Mouse (Mus musculus) cerebellum, postnatal 25 days (tissue): ENCODE data around the gene Ttll8.

Source experiments
- DNase-seq, 2 experiments: peaks; one replicate each; pipeline ENCODE4 v3.0.0; 2021; ENCODE audit warnings: mixed read lengths in 2 of 2

Gene Ttll8

DNA sequence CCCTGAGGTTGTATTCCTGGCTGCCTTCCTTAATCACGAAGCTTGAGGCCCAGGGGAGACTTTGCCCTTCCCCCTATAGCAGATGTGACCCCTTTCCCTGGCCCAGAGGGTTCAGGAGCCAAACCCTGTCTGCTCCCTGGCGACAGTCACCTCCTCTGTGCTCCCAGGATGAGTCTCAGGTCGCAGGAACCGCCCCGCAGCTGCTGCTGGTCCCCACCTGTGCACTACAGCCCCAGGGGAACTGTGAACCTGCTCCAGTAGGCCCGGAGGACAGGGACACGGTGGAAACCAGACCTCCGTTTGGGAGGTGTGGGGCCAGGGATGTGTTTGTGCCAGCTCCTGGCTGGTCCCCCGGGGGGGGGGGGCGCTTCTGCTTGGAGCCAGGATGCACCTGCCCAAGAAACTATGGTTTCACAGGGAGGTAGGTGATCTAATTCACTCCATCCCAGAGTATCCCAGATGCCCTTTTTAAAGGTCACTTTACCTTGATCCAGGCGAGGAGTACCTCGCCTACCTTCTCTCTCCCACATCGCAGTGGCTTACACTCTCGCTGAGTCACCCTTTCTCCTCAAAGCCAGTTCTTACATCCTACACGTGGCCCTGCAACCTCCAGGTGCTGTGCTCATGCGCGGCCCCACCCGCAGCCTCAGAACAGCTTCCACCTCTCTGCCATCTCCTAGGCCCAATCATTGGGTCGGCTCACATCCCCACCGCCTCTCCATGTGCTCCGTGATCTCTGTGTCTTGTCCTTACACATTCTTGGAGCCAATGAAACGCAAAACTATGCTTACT lies 72.8 kb downstream of the Ttll8 start:
- no peak for DNase-seq

DNA sequence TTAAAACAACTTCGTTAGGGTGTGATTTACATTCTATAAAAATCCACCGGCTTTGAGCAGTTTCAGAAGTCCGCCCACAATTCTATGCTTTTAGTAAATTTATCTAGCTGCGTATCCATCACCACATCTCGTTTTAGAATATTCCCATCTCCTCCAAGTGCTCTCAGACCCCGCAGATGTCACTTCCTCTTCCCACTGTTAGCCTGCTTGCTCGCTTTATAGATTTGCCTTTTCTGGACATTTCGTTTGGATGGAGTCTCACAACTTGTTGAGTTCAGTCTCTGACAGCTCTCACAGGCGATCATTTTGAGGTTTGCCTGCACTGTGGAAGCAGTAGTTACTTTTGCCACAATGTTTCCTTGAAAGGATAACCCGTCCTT lies 77.2 kb downstream of the Ttll8 start:
- no peak for DNase-seq

DNA sequence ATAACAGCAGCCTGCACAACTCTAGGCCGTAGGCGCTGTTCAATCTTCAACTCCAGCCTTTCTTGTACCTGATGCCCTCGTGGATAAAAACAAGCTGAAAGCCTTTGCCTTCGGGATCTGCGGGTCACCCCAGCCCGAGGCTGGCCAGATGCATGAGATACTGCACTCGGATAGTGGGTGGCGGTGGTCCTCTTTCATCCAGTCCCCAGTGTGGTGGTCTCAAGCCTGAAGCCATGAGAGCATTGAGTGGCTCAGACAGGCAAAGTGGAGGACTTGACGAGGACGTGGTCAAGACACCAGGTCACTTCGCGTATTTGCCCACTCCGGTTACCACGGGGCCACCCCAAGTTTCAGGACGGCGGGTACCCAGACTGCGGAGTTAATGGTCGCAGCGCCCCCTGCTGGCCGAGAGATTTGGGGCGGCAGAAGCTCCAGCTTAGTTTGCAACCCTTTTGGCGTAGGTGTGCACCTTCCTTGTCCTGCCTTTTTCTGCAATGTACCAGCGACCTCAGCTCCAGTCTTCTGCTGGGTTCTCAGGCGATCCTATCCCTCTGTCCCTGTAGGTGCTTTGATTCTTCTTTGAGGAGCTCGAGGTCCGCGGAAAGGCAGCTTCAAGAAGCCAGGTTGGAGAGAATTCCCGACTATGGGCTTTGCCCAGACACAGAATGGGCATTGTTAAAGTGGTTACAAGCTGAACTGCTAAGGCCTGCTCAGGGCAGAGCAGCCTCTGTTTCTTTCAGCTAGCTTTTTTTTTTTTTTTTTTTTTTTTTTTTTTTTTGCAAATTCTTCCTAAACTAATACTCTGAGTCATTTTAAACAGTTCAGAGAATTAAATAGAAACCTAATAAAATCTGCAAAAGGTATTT lies 77.8 kb downstream of the Ttll8 start:
- DNase-seq, result peak; percentile 90 to 93

DNA sequence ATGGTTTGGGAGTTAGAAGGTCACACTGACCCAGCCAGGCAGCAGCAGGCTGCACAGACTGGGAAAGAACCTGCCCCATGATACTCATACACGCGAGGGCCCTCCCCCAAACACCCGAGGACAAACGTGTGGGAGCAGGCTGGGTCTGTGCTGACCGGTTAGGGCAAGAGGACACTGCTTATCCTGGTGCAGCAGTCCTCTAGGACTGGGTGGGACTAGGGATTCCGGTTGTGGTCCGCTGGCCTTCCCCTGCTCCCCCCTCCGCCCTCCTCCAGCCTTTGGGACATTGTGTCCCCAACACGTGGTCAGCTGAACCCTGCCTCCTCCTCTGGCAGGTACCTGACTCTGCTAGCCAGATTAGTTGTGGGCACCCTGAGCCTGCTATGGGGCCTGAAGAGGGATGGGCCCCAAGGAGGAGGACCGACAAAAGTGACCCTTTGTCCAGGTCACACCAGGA lies 78.6 kb downstream of the Ttll8 start:
- DNase-seq, result no peak

DNA sequence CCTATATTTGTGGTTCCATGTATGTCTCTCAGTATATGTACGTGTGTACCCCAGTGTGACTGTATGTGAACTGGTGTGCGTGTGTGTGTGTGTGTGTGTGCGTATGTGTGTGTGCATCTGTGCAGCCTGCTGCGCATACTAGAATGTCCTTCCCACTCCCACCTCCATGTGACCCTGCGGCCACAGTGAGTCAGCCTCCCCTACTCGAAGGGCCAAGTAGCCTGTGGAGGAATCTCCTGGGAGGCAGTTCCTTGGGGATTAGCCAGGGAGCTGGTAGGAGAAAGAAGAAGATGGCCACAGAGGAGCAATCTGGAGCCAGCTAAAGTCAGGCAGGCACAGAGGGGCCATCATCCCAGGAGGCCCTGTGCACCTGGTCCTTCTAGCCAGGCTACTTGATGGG lies 79.7 kb downstream of the Ttll8 start:
- DNase-seq, result no peak

DNA sequence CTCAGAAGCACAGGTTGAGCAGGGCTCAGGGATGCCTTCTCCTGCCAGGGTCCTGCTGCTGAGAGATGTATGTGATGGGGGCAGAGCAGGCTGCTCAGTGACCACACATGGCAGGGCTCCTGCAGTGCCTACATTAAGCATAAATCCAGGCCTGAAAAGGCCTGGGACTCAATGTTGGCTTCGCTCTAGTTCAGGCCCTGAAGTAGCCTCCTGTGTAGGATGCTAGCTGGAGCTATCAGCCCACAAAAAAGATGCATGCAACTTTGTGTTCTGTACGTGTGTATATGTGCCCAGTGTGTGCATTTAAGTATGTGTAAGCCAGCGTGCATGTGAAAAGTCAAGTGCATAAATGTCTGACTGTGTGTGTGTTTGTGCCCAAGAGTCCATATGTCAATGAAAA lies 80.2 kb downstream of the Ttll8 start:
- no peak for DNase-seq

DNA sequence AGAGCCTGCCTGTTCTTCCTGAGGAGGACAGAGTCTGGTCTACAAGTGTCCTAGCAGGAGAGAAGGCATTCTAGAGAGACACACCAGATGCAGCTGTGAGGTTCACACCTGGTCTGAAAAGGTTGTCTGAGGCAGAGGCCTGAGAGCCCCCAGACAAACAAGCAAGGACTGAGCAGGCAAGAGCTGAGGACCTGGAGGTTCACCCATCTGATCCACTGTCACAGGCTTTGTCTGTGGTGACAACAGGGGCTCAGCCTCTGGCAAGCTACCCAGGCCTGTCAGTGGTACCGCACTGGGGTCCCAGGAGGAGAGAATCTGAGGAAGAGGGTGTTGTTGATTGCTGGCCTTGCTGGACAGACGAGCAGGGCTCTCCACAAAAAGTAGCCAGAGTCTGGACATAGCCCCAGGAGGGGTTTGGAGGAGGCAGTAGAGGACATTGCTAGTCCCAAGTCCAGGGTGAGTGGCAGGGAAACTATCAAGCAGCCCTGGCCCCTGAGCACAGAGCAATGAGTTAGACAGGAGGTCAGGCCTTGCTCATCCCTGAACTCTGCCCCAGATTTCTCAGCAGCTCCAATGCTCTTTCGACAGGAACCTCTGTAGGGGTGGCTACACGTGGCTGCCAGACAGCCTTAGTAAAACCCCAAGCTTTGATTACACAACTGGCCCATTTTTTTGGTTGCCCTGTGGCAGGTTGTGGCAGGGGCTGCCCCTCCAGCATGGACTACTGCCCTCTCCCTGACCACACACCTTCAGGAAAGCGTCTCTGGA lies 83.6 kb downstream of the Ttll8 start:
- no peak for DNase-seq

DNA sequence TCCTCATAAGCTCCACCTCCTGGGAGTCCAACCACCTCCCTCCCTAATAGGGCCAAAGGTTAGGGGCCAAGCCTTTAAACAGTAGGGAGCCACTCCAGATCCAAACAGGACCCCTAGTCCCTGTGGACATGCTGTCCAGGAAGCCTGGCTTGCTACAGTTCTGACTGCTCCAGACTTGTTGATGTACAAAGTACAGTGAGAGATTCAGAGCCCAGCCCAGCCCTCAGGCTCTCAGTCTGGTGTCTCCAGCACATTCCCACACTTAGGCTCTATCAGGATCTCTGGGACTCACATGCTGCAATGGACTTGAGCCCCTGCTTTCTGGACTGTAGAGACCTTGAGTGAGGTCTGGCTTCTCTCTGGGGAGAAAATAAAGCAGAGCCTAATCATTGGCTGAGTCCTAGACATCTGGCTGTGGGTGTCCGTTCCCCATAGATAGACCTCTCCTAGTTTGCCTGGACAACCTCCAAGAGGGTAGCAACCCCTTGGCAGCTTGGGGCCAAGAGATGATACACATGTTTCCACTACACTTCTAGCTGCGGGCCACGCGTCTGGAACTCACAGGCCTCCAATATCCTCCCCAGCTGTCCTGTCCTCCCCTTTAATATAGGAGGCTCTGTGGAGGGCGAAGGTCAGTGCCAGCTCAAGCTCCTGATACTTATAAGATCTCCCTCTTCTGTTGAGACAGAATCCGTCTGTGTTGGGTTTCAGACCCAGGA lies 86.0 kb downstream of the Ttll8 start:
- DNase-seq, result peak in 1 of 2 experiments; percentile 11

DNA sequence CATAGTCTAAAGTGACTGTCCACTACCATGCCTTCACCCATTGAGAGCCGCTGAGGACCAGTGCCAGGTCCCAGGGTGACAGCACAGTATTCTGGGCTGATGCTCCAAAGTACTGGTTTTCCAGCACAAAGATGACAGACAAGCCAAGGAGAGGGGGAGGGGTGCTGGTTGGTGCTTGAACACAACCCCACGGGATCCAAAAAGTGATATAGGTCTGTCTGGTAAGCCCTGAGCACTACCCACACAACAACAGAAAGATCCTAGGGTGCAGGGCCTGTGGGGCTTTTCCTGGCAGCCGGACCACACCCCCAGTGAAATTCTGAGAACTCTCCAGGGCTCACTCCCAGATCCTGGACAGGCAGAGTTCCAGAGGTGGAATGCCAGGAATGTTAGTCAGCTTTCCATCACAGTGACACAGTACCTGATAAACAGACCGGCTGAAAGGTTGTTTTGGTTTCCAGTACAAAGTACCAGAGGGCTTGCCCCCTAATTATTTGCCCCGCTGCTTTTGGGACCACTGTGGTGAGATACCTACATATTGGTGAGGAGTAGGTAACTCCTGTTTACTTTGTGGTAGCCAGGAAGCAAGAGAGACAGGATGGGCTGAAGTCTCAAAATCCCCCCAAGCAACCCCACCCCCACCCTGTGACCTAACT lies 86.7 kb downstream of the Ttll8 start:
- DNase-seq, result peak in 1 of 2 experiments; percentile 25

DNA sequence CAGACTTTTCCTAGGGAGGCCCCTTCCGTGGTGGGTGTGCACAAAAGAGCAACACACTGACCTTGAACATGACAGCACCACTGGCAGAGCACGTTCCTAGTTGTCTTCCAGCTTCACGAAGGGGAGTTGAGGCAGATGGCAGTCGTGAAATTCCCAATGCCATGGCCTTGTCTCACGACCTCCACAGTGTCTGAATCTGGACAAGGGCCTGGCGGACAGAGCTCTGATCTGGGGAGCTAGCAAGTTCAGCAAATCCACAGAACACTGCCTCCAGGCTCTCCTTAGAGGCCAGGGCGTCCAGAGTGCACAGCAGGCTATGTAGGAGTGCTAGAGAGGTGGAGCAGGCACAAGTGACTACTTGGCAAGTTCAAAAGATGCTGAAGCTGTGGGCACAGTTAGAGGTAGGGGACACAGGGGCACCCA lies 87.3 kb downstream of the Ttll8 start:
- DNase-seq, result no peak

DNA sequence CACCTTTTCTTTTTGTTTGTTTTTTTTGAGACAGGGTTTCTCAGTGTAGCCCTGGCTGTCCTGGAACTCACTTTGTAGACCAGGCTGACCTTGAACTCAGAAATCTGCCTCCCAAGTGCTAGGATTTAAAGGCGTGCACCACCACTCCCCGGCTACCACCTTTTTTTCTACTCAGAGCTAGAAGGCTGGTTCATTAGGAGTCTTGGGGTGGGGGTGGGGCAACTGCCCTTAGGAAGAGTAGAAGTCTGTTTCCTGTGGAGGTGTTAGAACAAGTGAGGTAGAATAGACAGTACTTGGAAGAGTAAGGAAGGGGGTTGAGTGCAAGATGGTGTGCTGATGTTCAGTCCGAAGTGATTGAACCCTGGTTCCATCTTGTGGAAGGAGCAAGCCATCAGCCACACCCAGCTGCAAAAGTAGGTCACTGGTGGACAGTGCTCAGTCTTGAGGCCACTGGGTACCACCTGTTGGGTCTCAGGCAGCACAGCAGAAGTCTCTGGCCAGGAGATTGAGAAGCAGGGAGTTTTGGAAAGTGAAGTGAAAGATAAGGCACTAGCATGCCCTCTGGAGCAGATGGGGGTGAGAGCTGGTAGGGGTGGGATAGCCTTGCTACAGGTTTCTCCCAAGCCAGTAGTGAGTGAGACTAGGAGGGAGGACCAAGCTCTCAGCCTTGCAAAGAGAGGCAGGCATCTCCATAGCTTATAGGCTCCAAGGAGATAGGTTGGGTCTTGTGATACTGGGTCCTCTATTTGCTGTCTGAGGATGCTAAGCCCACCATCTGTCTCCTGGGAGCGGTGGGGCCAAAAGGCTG lies 88.1 kb downstream of the Ttll8 start:
- no peak for DNase-seq

DNA sequence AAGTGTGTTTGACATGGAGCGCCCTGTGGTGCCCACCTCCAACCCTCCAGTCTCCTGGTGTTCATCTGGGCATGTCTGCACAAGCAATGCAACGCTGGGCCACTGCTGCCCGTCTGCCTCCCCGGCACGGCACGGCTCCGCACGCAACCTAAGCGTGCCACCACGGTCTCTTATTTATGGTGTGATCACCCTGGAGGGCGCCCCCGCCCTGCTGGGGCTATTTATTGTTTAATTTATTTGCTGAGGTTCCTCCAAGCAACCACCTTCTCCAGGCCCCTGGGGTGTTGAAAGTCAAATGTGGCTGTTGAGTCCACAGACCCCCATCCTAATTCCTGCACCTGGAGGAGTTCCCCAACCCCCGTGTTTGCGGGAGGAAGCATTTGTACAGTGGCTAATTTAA lies 89.2 kb downstream of the Ttll8 start:
- DNase-seq, result peak in 1 of 2 experiments; percentile 42

DNA sequence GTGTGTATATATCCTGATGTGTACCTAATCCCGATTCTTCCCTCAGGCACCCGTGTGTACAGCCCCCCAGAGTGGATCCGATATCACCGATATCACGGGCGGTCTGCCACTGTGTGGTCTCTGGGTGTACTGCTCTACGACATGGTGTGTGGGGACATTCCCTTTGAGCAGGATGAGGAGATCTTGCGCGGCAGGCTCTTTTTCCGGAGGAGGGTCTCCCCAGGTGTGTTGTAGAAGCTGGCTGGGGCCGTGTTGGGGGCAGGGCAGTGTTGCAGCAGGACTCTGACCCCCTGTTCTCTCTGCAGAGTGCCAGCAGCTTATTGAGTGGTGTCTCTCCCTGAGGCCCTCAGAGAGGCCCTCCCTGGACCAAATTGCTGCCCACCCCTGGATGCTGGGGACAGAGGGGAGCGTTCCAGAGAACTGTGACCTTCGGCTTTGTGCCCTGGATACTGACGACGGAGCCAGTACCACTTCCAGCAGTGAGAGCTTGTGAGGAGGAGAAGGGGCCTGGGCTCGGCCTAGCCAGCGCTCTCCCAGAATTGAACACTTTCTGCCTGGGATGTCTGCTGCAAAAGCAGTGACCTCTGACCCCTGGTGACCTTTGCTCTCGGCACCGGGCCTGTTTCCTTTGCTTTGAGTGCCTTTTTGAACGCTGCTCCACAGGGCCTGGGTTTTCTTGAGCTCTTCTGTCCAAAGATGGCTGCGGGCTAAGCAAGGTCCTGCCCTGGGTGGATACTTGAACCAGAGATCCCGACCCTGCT lies 89.8 kb downstream of the Ttll8 start:
- DNase-seq, result peak; percentile 44 to 57

DNA sequence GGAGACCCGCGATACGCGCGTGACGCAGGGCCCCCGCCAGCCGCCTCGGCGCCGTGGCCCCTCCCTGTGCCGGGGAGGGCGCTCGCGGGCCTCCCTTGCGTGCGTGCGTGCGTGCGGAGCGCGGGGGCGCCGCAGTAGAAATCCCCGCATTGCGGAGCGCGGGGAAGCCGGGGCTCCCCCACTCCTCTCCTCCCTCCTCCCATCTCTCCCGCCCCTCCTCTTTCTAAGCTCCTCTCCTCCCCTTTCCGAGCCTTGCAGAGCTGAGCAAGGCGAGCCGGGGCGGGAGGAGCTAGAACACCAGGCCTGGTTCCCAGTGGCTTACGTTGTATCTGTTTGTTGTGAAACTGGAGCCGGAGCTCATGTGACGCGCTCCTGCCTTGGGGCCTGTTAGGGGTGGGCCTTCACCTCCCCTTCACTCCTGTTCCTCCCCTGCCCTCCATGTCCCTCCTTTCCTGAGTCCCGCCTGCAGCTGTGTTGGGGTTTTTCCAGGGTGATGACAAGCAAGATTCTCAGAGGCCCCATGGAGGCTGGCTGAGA lies 90.5 kb downstream of the Ttll8 start:
- DNase-seq, result peak in 1 of 2 experiments; percentile 92

DNA sequence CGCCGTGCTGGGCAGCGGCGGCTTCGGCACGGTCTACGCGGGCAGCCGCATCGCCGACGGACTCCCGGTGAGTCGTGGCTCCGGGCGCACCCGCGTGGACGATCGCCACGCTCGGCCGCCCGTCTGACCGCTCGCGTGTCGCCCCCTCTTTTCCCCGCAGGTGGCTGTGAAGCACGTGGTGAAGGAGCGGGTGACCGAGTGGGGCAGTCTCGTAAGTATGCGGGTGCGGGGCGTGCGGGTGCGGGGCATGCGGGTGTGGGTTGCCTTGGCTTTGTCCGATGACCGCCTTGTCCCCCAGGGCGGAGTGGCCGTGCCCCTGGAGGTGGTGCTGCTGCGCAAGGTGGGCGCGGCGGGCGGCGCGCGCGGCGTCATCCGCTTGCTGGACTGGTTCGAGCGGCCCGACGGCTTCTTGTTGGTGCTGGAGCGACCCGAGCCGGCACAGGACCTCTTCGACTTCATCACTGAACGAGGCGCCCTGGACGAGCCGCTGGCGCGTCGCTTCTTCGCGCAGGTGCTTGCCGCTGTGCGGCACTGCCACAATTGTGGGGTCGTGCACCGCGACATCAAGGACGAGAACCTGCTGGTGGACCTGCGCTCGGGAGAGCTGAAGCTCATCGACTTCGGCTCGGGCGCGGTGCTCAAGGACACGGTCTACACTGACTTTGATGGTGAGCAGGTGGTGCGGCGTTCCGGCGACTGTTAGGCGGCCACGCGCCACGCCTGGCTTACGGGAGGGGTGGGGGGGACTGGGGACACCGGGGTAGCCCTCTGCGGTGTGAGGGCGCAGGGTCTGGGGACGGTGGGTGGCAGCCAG lies 91.1 kb downstream of the Ttll8 start:
- DNase-seq, result peak; percentile 76 to 88

DNA sequence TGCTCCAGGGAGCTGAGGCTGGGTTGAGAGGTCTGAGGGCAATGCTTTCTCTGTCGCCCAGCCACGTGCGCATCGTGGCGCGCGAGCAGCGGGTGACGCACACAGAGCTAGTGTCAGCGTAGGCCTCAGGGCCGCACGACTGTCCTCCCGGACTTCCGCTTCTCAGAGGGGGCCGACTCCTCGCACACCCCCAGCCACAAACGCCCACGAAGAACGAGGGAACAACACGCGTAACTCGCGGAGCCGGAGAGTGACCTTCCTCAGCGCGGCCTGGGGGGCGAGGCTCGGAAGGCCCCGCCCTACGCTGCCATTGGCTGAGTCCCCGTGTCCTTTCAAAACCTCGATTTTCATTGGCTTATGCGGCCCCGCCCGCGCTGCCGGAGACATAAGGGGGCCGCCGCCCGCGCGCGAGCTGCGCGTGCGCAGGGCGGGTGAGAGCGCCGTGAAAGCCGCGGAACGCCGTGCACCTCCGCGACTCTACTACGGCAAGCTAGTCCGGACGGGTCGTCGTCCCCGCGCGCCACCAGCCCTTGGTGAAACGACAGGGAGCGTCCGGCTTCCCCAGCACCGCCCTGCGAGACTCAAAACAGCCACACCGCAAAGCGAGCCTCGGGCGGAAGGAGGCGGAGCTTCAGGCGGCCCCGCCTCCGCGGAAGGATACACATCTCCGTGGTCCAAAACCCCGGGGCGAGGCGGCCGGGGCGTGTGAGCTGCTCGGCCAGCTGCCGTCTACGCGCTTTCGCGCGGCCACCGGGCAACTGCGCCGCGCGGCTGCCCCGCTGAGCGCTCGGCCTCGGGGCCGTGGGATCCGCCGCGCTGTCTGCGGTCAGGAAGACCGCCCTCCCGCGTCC lies 92.2 kb downstream of the Ttll8 start, which contains the start of gene Pim3:
Pim3 (plus strand) TSS at position 415 of the 851 bp plus-strand sequence.
- peak; percentile 98 to 99 for DNase-seq

DNA sequence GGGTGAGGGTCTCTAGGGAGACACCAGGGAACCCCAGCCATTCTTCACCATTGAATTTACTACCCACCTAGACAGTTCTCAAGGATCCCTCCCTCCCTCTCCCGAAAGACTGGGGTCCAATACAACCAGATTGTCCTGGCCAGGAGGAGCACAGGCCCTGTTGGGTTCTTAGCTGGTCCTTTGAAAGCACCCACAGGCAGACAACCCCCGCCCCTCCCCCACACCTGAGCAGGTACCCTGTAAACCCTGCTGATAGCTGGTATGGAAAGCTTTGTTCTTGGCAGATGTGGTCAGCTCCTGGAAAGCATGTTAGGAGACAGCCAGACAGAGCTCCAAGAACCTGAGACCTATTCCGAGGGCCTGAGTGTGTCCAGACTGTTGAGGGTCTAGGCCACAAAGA lies 93.4 kb downstream of the Ttll8 start:
- peak in 1 of 2 experiments; percentile 59 for DNase-seq
